Mouse (Mus musculus): ENCODE data around the gene Lmcd1.
A peak's percentile ranks its signal among the peaks of the same experiment; 100 is the strongest.

Gene Lmcd1

GRCm38 (mm10) chr6:112359341-112359740, 85.8 kb downstream of the Lmcd1 start:
- no peak for DNase-seq (ENCODE audit: low read depth, low spot score)

GRCm38 (mm10) chr6:112360676-112361075, 87.1 kb downstream of the Lmcd1 start:
- DNase-seq (ENCODE audit: low read depth, low spot score) = no peak

- peak; percentile 83 for DNase-seq (ENCODE audit: low read depth, low spot score)
Measured at GRCm38 (mm10) chr6:112362349-112362958, 88.9 kb downstream of the Lmcd1 start.

- DNase-seq (ENCODE audit: low read depth, low spot score) = peak; percentile 71
Measured at GRCm38 (mm10) chr6:112364581-112364980, 91.0 kb downstream of the Lmcd1 start.

- peak; percentile 57 for DNase-seq (ENCODE audit: low read depth, low spot score)
Measured at GRCm38 (mm10) chr6:112365294-112365693, 91.7 kb downstream of the Lmcd1 start.

- DNase-seq (ENCODE audit: low read depth, low spot score) = peak; percentile 80
Measured at GRCm38 (mm10) chr6:112373886-112374585, 100.5 kb downstream of the Lmcd1 start.

- DNase-seq (ENCODE audit: low read depth, low spot score) = no peak
Measured at GRCm38 (mm10) chr6:112375661-112376392, 102.3 kb downstream of the Lmcd1 start.

GRCm38 (mm10) chr6:112379054-112379453, 105.5 kb downstream of the Lmcd1 start:
- no peak for DNase-seq (ENCODE audit: low read depth, low spot score)

Data from ES-CJ7 (cell line).